Mouse (Mus musculus) MEL (cell line): ENCODE data around the gene Zdhhc4. TPM values are rescaled to one million over a fixed set of nuclear protein-coding genes. Genes with fewer than 3 reads are reported as not detected.

Source experiments
- DNase-seq: peaks from one replicate; pipeline ENCODE4 v3.0.0; 2011; ENCODE audit warnings: low read depth, low spot score
- H3K27ac ChIP-seq: 2 replicates; pipeline ENCODE4 v1.5.1; 2012; ENCODE audit warnings: low read depth, mild to moderate bottlenecking, control low read depth, low read length, moderate library complexity; ENCODE audit not compliant: control insufficient read depth
- H3K27me3 ChIP-seq, 2 experiments: fragments of 150-350 bp in 1 of 2; sonication (generic) in 1 of 2; 2 replicates each; pipeline ENCODE4 v1.6.1; 2012; ENCODE audit warnings: low read length in 2 of 2, mild to moderate bottlenecking in 2 of 2, improper control_type of control experiment in 1 of 2, moderate library complexity in 1 of 2; ENCODE audit not compliant: insufficient read depth in 2 of 2, control insufficient read depth in 1 of 2
- H3K36me3 ChIP-seq, 2 experiments: 2 replicates each; pipeline ENCODE4 v1.6.1; 2012 to 2014; ENCODE audit warnings: low read length in 2 of 2, improper control_type of control experiment in 1 of 2, inconsistent platforms in 1 of 2, mild to moderate bottlenecking in 1 of 2; ENCODE audit not compliant: insufficient read depth in 2 of 2, control insufficient read depth in 1 of 2
- H3K4me1 ChIP-seq, 2 experiments: fragments of 150-350 bp in 1 of 2; sonication (generic) in 1 of 2; 2 replicates each; pipeline ENCODE4 v1.6.1; 2012; ENCODE audit warnings: low read length in 2 of 2, improper control_type of control experiment in 1 of 2, mild to moderate bottlenecking in 1 of 2; ENCODE audit not compliant: insufficient read depth in 2 of 2, control insufficient read depth in 1 of 2
- H3K4me3 ChIP-seq, 2 experiments: fragments of 150-350 bp in 1 of 2; sonication (generic) in 1 of 2; 2 replicates each; pipeline ENCODE4 v1.5.1; 2012; ENCODE audit warnings: low read depth in 2 of 2, low read length in 2 of 2, mild to moderate bottlenecking in 2 of 2, moderate library complexity in 2 of 2, control low read depth in 1 of 2, improper control_type of control experiment in 1 of 2; ENCODE audit not compliant: control insufficient read depth in 1 of 2, insufficient read depth in 1 of 2
- H3K79me2 ChIP-seq: 2 replicates; pipeline ENCODE4 v1.6.1; 2012; ENCODE audit warnings: mild to moderate bottlenecking, low read length, moderate library complexity; ENCODE audit not compliant: control insufficient read depth, poor library complexity, insufficient read depth
- H3K9ac ChIP-seq: 2 replicates; pipeline ENCODE4 v1.6.1; 2012; ENCODE audit warnings: low read depth, mild to moderate bottlenecking, control low read depth, low read length, moderate library complexity; ENCODE audit not compliant: control insufficient read depth, poor library complexity, severe bottlenecking
- H3K9me3 ChIP-seq: fragments of 150-350 bp; sonication (generic); replicated peaks from 2 replicates; pipeline ENCODE4 v1.6.1; 2012; ENCODE audit warnings: mild to moderate bottlenecking, low read length, improper control_type of control experiment, moderate library complexity; ENCODE audit not compliant: insufficient read depth
- CHD2 ChIP-seq: IDR thresholded peaks from 2 replicates; pipeline ENCODE4 v1.6.1; 2011; ENCODE audit warnings: low read length, improper control_type of control experiment
- CTCF ChIP-seq, 3 experiments: IDR thresholded peaks in 2 of 3; conservative IDR thresholded peaks in 1 of 3; 2 replicates each; pipeline ENCODE4 v1.5.1; 2011 to 2012; ENCODE audit warnings: low read length in 3 of 3, low read depth in 2 of 3, mild to moderate bottlenecking in 2 of 3, improper control_type of control experiment in 1 of 3, inconsistent platforms in 1 of 3, mixed read lengths in 1 of 3, moderate library complexity in 1 of 3; ENCODE audit not compliant: control insufficient read depth in 1 of 3, insufficient read depth in 1 of 3, poor library complexity in 1 of 3, severe bottlenecking in 1 of 3
- ELF1 ChIP-seq: IDR thresholded peaks from 2 replicates; pipeline ENCODE4 v1.6.1; 2014; ENCODE audit warnings: low read depth, mild to moderate bottlenecking, inconsistent platforms, low read length, improper control_type of control experiment, moderate library complexity
- ETS1 ChIP-seq: IDR thresholded peaks from 2 replicates; pipeline ENCODE4 v1.6.1; 2012; ENCODE audit warnings: low read depth, mild to moderate bottlenecking, inconsistent platforms, low read length, improper control_type of control experiment, moderate library complexity
- MAZ ChIP-seq: IDR thresholded peaks from 2 replicates; pipeline ENCODE4 v1.6.1; 2012; ENCODE audit warnings: low read depth, mild to moderate bottlenecking, inconsistent platforms, low read length, improper control_type of control experiment
- MEF2A ChIP-seq: IDR thresholded peaks from 2 replicates; pipeline ENCODE4 v1.6.1; 2014; ENCODE audit warnings: low read depth, mild to moderate bottlenecking, inconsistent platforms, low read length, improper control_type of control experiment; ENCODE audit not compliant: poor library complexity, insufficient replicate concordance, severe bottlenecking; ENCODE audit errors: extremely low read depth
- MXI1 ChIP-seq: IDR thresholded peaks from 2 replicates; pipeline ENCODE4 v1.6.1; 2011; ENCODE audit warnings: mild to moderate bottlenecking, low read depth, low read length, improper control_type of control experiment
- RAD21 ChIP-seq: IDR thresholded peaks from 2 replicates; pipeline ENCODE4 v1.6.1; 2011; ENCODE audit warnings: mild to moderate bottlenecking, low read depth, low read length, improper control_type of control experiment
- SMC3 ChIP-seq: IDR thresholded peaks from 2 replicates; pipeline ENCODE4 v1.6.1; 2011; ENCODE audit warnings: low read depth, low read length, improper control_type of control experiment
- TCF12 ChIP-seq: IDR thresholded peaks from 2 replicates; pipeline ENCODE4 v1.6.1; 2014; ENCODE audit warnings: low read depth, mild to moderate bottlenecking, inconsistent platforms, low read length, improper control_type of control experiment, moderate library complexity
- USF2 ChIP-seq, 2 experiments: IDR thresholded peaks; 2 replicates each; pipeline ENCODE4 v1.6.1; 2011 to 2012; ENCODE audit warnings: improper control_type of control experiment in 2 of 2, low read length in 2 of 2, borderline replicate concordance in 1 of 2, inconsistent platforms in 1 of 2, low read depth in 1 of 2, mild to moderate bottlenecking in 1 of 2; ENCODE audit not compliant: insufficient read depth in 1 of 2
- ZC3H11A ChIP-seq: IDR thresholded peaks from 2 replicates; pipeline ENCODE4 v1.6.1; 2012; ENCODE audit warnings: low read depth, mild to moderate bottlenecking, inconsistent platforms, low read length, improper control_type of control experiment
- ZKSCAN1 ChIP-seq: IDR thresholded peaks from 2 replicates; pipeline ENCODE4 v1.6.1; 2012; ENCODE audit warnings: low read depth, mild to moderate bottlenecking, inconsistent platforms, low read length, improper control_type of control experiment, moderate library complexity
- polyA plus RNA-seq, 2 experiments: library from polyadenylated mRNA; stranded (reverse) in 1 of 2; unstranded in 1 of 2; fragments of >175 nt in 1 of 2; fragments of >200 nt in 1 of 2; gene quantifications; 2 replicates each; pipeline versions ENCODE4 v1.2.1 to v1.2.4; 2012; ENCODE audit warnings: low replicate concordance in 2 of 2, low read depth in 1 of 2; ENCODE audit not compliant: insufficient read length in 2 of 2, insufficient read depth in 1 of 2, missing spikeins in 1 of 2
- total RNA-seq: library from RNA; depleted of rRNA; stranded (reverse); fragments of 300-350 nt; gene quantifications from 2 replicates; pipeline ENCODE4 v1.2.3, GENCODE M21; 2012

Zdhhc4 gene
- total and polyA plus RNA-seq, 3 experiments, result 17.6 to 62.1 TPM; not detected in 1

GRCm38 (mm10) chr5:143328690-143329495 lies at the start of gene Zdhhc4 (continued):
- TF ChIP-seq MEF2A, result no peak
- no peak for TF ChIP-seq ETS1
- TF ChIP-seq CHD2, result no peak
- peak; percentile 79; the same call in 1 of the 2 replicates for TF ChIP-seq MAZ

GRCm38 (mm10) chr5:143376156-143376555 lies 47.1 kb upstream of the Zdhhc4 start:
- DNase-seq, result peak; percentile 40
- H3K9me3 ChIP-seq, result no peaks in the 10 kb centered on the region
- H3K27ac ChIP-seq, result no peak overlapping the region
- H3K79me2 ChIP-seq, result no peaks in the 10 kb centered on the region
- TF ChIP-seq ZKSCAN1 (no peak), SMC3 (peak; percentile 18; the same call in 1 of the 2 replicates), TCF12 (no peak), USF2 (IDR thresholded peaks at IDR 0.05; ENCODE audit: borderline replicate concordance in 1 of 2, insufficient read depth in 1 of 2, low read depth in 1 of 2, low read length in 2 of 2) (no peak), MEF2A (no peak), CTCF (IDR thresholded peaks at IDR 0.05 in 2 of 3, conservative IDR thresholded peaks at IDR 0.05 in 1 of 3; ENCODE audit: control insufficient read depth in 1 of 3, insufficient read depth in 1 of 3, low read depth in 2 of 3, low read length in 3 of 3, poor library complexity in 1 of 3, severe bottlenecking in 1 of 3) (peak; percentile 47 to 52 (median 48); a peak in 5 of 6 replicates)
- no peak overlapping the region for H3K9ac ChIP-seq
- no peaks in the 10 kb centered on the region for H3K27me3 ChIP-seq
- no peaks in the 10 kb centered on the region for H3K4me1 ChIP-seq
- no peak overlapping the region for H3K4me3 ChIP-seq
- no peaks in the 10 kb centered on the region for H3K36me3 ChIP-seq

DNA sequence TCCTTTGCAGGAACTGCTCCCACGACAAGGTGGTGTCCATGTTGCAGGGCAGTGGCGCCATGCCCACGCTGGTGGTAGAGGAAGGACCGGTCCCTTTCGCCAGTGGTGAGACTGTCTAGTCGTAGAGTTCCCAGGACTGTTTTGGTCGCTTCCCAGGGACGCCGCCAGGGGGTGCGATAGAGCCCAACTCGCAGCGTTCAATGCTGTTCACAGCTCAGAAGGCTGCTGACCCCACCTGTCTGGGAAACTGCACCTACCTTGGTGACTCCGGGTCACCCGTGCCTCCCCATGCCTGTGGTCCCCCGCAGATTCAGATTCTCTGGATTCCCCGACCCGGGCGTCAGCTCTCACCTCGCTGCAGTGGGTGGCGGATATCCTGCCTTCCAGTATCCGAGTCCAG lies 46.2 kb upstream of the Zdhhc4 start:
- H3K27me3 ChIP-seq, result no peaks in the 10 kb centered on the region
- H3K79me2 ChIP-seq, result no peaks in the 10 kb centered on the region
- H3K4me3 ChIP-seq, result no peak overlapping the region
- H3K9me3 ChIP-seq, result no peaks in the 10 kb centered on the region
- TF ChIP-seq CTCF (IDR thresholded peaks at IDR 0.05 in 2 of 3, conservative IDR thresholded peaks at IDR 0.05 in 1 of 3; ENCODE audit: control insufficient read depth in 1 of 3, insufficient read depth in 1 of 3, low read depth in 2 of 3, low read length in 3 of 3, poor library complexity in 1 of 3, severe bottlenecking in 1 of 3), result peak; percentile 73 to 83 (median 74)
- peak; percentile 46 for TF ChIP-seq ZC3H11A
- TF ChIP-seq RAD21, result peak; percentile 49
- no peak for TF ChIP-seq ELF1
- TF ChIP-seq SMC3, result peak; percentile 86
- no peak for TF ChIP-seq MXI1
- TF ChIP-seq, all 39 proteins: peak for 4
- no peak overlapping the region for H3K27ac ChIP-seq
- DNase-seq, result peak; percentile 50
- no peak overlapping the region for H3K9ac ChIP-seq
- H3K36me3 ChIP-seq, result no peaks in the 10 kb centered on the region
- H3K4me1 ChIP-seq, result no peaks in the 10 kb centered on the region
